Mouse (Mus musculus) myocyte (in vitro differentiated cells): ENCODE data around the gene Ncor1. TPM values are rescaled to one million over a fixed set of nuclear protein-coding genes. Genes with fewer than 3 reads are reported as not detected.

Experiments used
- H3K27me3 ChIP-seq: one replicate; pipeline ENCODE4 v1.6.1; 2011; ENCODE audit not compliant: control insufficient read depth, insufficient read depth, insufficient read length
- H3K36me3 ChIP-seq: one replicate; pipeline ENCODE4 v1.6.1; 2011; ENCODE audit not compliant: control insufficient read depth, insufficient read depth
- H3K4me2 ChIP-seq: one replicate; pipeline ENCODE4 v1.6.1; 2011; ENCODE audit warnings: low read depth, control low read depth
- H3K4me3 ChIP-seq: one replicate; pipeline ENCODE4 v1.5.1; 2011; ENCODE audit warnings: mild to moderate bottlenecking, control low read depth, moderate library complexity
- H3K79me2 ChIP-seq: one replicate; pipeline ENCODE4 v1.6.1; 2011; ENCODE audit not compliant: control insufficient read depth, insufficient read depth
- H3ac ChIP-seq: one replicate; pipeline ENCODE4 v1.6.1; 2011; ENCODE audit not compliant: control insufficient read depth, insufficient read length
- CEBPB ChIP-seq: IDR thresholded peaks from 2 replicates; pipeline ENCODE4 v1.6.1; 2011; ENCODE audit warnings: mild to moderate bottlenecking, moderate library complexity; ENCODE audit not compliant: poor library complexity, insufficient read depth, severe bottlenecking
- E2F4 ChIP-seq: IDR thresholded peaks from one replicate; pipeline ENCODE4 v1.6.1; 2011; ENCODE audit warnings: mild to moderate bottlenecking, control low read depth, moderate library complexity; ENCODE audit not compliant: insufficient read depth
- MAX ChIP-seq: IDR thresholded peaks from one replicate; pipeline ENCODE4 v1.6.1; 2011; ENCODE audit warnings: low read depth, mild to moderate bottlenecking, control low read depth
- MYOD1 ChIP-seq, 3 experiments: IDR thresholded peaks; one replicate each; pipeline ENCODE4 v1.6.1; 2011; ENCODE audit warnings: control low read depth in 2 of 3, low read depth in 2 of 3, mild to moderate bottlenecking in 2 of 3, moderate library complexity in 1 of 3; ENCODE audit not compliant: insufficient read length in 2 of 3, control insufficient read depth in 1 of 3
- MYOG ChIP-seq, 3 experiments: IDR thresholded peaks; one replicate each; pipeline ENCODE4 v1.6.1; 2011; ENCODE audit warnings: control low read depth in 2 of 3, low read depth in 2 of 3, mild to moderate bottlenecking in 2 of 3; ENCODE audit not compliant: insufficient read length in 2 of 3, control insufficient read depth in 1 of 3, insufficient read depth in 1 of 3
- POLR2A ChIP-seq: IDR thresholded peaks from one replicate; pipeline ENCODE4 v1.6.1; 2011; ENCODE audit warnings: low read depth, mild to moderate bottlenecking, control low read depth, moderate library complexity; ENCODE audit not compliant: insufficient read length
- POLR2AphosphoS2 ChIP-seq: IDR thresholded peaks from one replicate; pipeline ENCODE4 v1.6.1; 2011; ENCODE audit warnings: low read depth, control low read depth; ENCODE audit not compliant: insufficient read length
- REST ChIP-seq: IDR thresholded peaks from one replicate; pipeline ENCODE4 v1.6.1; 2011; ENCODE audit warnings: mild to moderate bottlenecking, control low read depth, moderate library complexity; ENCODE audit not compliant: insufficient read depth, insufficient read length
- SRF ChIP-seq: IDR thresholded peaks from one replicate; pipeline ENCODE4 v1.6.1; 2011; ENCODE audit warnings: low read depth; ENCODE audit not compliant: control insufficient read depth, insufficient read length
- TCF12 ChIP-seq: IDR thresholded peaks from one replicate; pipeline ENCODE4 v1.6.1; 2011; ENCODE audit warnings: mild to moderate bottlenecking, control low read depth; ENCODE audit not compliant: poor library complexity, insufficient read depth, severe bottlenecking
- TCF3 ChIP-seq: IDR thresholded peaks from one replicate; pipeline ENCODE4 v1.6.1; 2011; ENCODE audit warnings: low read depth, control low read depth; ENCODE audit not compliant: insufficient read length
- USF1 ChIP-seq: IDR thresholded peaks from one replicate; pipeline ENCODE4 v1.6.1; 2011; ENCODE audit warnings: low read depth, mild to moderate bottlenecking, control low read depth, moderate library complexity
- polyA plus RNA-seq: library from polyadenylated mRNA; unstranded; fragments of >200 nt; fragmentation: generic; extraction: Trizol; gene quantifications from one replicate; pipeline ENCODE4 v1.2.1, GENCODE M21; 2012; ENCODE audit warnings: missing spikeins

Ncor1 gene
- 41.0 TPM for polyA plus RNA-seq

GRCm38 (mm10) chr11:62458276-62458724 lies at the start of gene Ncor1, which contains the start of gene Pigl:
TSS of gene Ncor1 (minus strand) at chr11:62458541.
TSS of gene Pigl (plus strand) at chr11:62458460.
- Histone ChIP-seq H3K79me2 (peaks cover 50% of the 10 kb centered on the region), H3K27me3 (no peaks in the 10 kb centered on the region), H3ac (peak within 1 kb of the TSS; percentile 65), H3K4me2 (peak within 1 kb of the TSS; percentile 82), H3K36me3 (no peaks in the 10 kb centered on the region), H3K4me3 (peak within 1 kb of the TSS; percentile 96)
- TF ChIP-seq MYOD1 (IDR thresholded peaks at IDR 0.05; ENCODE audit: control insufficient read depth in 1 of 3, insufficient read length in 2 of 3, low read depth in 2 of 3) (peak in 1 of 3 experiments; percentile 39), REST (no peak), POLR2AphosphoS2 (peak; percentile 90), SRF (peak; percentile 63), POLR2A (peak; percentile 76), MYOG (IDR thresholded peaks at IDR 0.05; ENCODE audit: control insufficient read depth in 1 of 3, insufficient read depth in 1 of 3, insufficient read length in 2 of 3, low read depth in 2 of 3) (peak in 1 of 3 experiments; percentile 34), TCF3 (no peak)

GRCm38 (mm10) chr11:62507683-62508082 lies 49.3 kb upstream of the Ncor1 start:
- H3K27me3 ChIP-seq, result no peaks in the 10 kb centered on the region
- no peak for TF ChIP-seq POLR2A
- no peak for TF ChIP-seq POLR2AphosphoS2
- no peak for TF ChIP-seq TCF3
- TF ChIP-seq REST, result no peak
- TF ChIP-seq E2F4, result no peak
- no peak for TF ChIP-seq USF1
- no peak for TF ChIP-seq TCF12
- TF ChIP-seq MAX, result no peak
- no peak overlapping the region for H3K4me3 ChIP-seq
- H3K36me3 ChIP-seq, result no peaks in the 10 kb centered on the region
- no peaks in the 10 kb centered on the region for H3K79me2 ChIP-seq
- H3K4me2 ChIP-seq, result no peak overlapping the region
- no peak overlapping the region for H3ac ChIP-seq

- Histone ChIP-seq H3K27me3 (no peaks in the 10 kb centered on the region), H3K4me3 (no peak overlapping the region), H3K36me3 (no peaks in the 10 kb centered on the region), H3K79me2 (no peaks in the 10 kb centered on the region), H3ac (no peak overlapping the region), H3K4me2 (no peak overlapping the region)
- TF ChIP-seq MYOG (IDR thresholded peaks at IDR 0.05; ENCODE audit: control insufficient read depth in 1 of 3, insufficient read depth in 1 of 3, insufficient read length in 2 of 3, low read depth in 2 of 3) (no peak), POLR2A (no peak), CEBPB (no peak), SRF (no peak), REST (no peak), TCF12 (no peak), E2F4 (no peak), POLR2AphosphoS2 (no peak), MAX (no peak)
These were observed 42.2 kb upstream of the Ncor1 start for GRCm38 (mm10) chr11:62500529-62500928.

GRCm38 (mm10) chr11:62498802-62499201 lies 40.5 kb upstream of the Ncor1 start:
- Histone ChIP-seq H3K27me3 (no peaks in the 10 kb centered on the region), H3K79me2 (no peaks in the 10 kb centered on the region), H3K36me3 (no peaks in the 10 kb centered on the region), H3ac (no peak overlapping the region), H3K4me2 (no peak overlapping the region), H3K4me3 (no peak overlapping the region)
- no peak for TF ChIP-seq TCF3
- no peak for TF ChIP-seq TCF12
- no peak for TF ChIP-seq MAX
- no peak for TF ChIP-seq POLR2AphosphoS2
- no peak for TF ChIP-seq POLR2A
- no peak for TF ChIP-seq REST
- TF ChIP-seq USF1, result no peak
- no peak for TF ChIP-seq MYOD1 (IDR thresholded peaks at IDR 0.05; ENCODE audit: control insufficient read depth in 1 of 3, insufficient read length in 2 of 3, low read depth in 2 of 3)
- no peak for TF ChIP-seq CEBPB
- no peak for TF ChIP-seq SRF
- no peak for TF ChIP-seq E2F4
- TF ChIP-seq MYOG (IDR thresholded peaks at IDR 0.05; ENCODE audit: control insufficient read depth in 1 of 3, insufficient read depth in 1 of 3, insufficient read length in 2 of 3, low read depth in 2 of 3), result no peak

GRCm38 (mm10) chr11:62497181-62497580 lies 38.8 kb upstream of the Ncor1 start:
- TF ChIP-seq USF1 (no peak), TCF3 (no peak), MYOG (IDR thresholded peaks at IDR 0.05; ENCODE audit: control insufficient read depth in 1 of 3, insufficient read depth in 1 of 3, insufficient read length in 2 of 3, low read depth in 2 of 3) (no peak), CEBPB (no peak), POLR2AphosphoS2 (no peak), E2F4 (no peak), MYOD1 (IDR thresholded peaks at IDR 0.05; ENCODE audit: control insufficient read depth in 1 of 3, insufficient read length in 2 of 3, low read depth in 2 of 3) (no peak), POLR2A (no peak), SRF (no peak), REST (no peak), MAX (no peak), TCF12 (no peak)

More at GRCm38 (mm10) chr11:62497181-62497580, 38.8 kb upstream of the Ncor1 start:
- H3K4me2 ChIP-seq, result no peak overlapping the region
- H3K79me2 ChIP-seq, result no peaks in the 10 kb centered on the region
- H3ac ChIP-seq, result no peak overlapping the region
- H3K4me3 ChIP-seq, result no peak overlapping the region
- H3K36me3 ChIP-seq, result no peaks in the 10 kb centered on the region
- H3K27me3 ChIP-seq, result no peaks in the 10 kb centered on the region
